Mouse (Mus musculus): ENCODE measurements at regions not wholly inside any gene's neighbourhood (a gene's known extent, or its start where the extent isn't known, plus 50 kb on each side); places are given as distances from the start of the nearest gene placed in this dataset.

DNA sequence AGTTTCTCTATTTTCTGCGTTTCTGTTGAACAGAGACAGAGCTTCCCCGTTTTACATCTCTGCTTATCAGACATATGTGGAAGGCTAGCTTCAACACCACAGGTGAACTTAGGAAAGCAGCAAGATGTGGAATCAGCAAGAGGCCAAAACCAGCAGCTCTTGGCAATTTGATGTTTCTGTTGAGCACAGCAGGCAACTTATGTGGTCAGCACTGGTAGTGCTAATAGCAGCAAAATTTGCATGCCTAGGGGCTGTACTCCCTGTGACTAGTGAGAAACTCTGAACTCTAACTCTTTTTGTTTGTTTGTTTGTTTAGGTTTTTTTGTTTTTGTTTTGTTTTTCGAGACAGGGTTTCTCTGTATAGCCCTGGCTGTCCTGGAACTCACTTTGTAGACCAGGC, 289.5 kb upstream of the Tet2 start:
- DNase-seq (ENCODE audit: low read depth, low spot score) = no peak

GRCm38 (mm10) chr3:133846301-133846700, 301.4 kb upstream of the Tet2 start:
- no peak for DNase-seq (ENCODE audit: low read depth, low spot score)

DNA sequence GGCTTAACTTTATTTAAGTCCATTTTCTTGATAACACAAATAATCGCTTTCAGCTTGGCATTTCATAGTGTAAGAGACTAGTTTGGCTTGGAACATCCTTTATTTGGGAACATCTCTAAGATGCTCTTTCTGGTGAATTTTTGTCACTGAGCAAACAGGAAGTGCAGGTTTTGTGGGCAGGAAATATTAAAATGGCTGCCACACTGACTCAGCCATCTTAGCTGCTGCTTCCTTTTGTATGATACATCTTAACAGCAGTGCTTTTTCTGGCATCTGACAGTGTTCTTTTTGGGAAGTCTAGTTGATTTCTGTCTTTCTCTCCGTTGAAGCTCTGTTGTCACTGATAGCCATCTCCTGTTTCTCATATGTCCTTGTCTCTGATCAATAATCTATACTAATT, 329.4 kb upstream of the Tet2 start:
- no peak for DNase-seq (ENCODE audit: low read depth, low spot score)

GRCm38 (mm10) chr3:133876439-133877072, 331.6 kb upstream of the Tet2 start:
- DNase-seq (ENCODE audit: low read depth, low spot score) = peak; percentile 22

- DNase-seq (ENCODE audit: low read depth, low spot score) = no peak
These were observed 332.4 kb upstream of the Tet2 start for GRCm38 (mm10) chr3:133877310-133877709.

- DNase-seq (ENCODE audit: low read depth, low spot score) = no peak
These were observed 335.7 kb upstream of the Tet2 start for GRCm38 (mm10) chr3:133880626-133881025.

DNA sequence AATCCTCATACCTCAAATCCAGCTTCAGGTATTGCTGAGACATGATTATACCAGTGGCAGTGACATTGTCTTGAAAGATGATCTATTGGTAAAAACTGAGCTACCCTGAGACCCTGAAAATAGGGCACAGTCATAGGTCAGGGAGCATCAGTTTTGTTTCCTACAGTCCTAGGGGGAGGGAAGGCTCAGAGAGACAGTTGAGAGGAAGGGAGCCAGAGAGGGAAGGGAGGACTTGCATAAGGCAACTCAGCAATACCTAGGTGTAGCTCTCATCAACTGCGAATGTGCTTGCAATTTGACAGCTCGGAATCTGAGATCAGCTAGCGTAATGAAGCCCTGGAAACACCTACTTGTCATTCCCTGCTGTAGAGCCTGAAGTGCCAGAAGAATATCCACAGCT, 334.4 kb upstream of the Cxxc4 start:
- DNase-seq (ENCODE audit: low read depth, low spot score) = no peak

DNA sequence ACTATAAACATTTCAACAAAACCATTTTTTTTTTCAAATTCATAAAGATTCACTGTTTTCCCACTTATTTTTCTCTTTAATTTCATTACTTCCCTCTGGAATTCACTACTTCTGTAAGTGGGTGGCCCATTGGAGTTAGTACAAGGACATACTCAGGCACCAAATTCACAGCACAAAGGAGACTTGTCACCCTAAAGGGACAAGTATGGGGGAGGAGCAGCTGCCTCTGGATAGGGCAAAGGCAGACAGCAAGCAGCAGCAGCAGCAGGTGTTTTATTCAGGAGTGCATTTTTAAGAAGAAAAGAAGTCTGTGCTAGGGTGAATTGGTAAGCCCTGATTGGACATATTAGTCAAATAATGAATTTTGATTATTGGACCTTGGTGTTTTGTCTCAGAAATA, 314.1 kb upstream of the Cxxc4 start:
- no peak for DNase-seq (ENCODE audit: low read depth, low spot score)

DNA sequence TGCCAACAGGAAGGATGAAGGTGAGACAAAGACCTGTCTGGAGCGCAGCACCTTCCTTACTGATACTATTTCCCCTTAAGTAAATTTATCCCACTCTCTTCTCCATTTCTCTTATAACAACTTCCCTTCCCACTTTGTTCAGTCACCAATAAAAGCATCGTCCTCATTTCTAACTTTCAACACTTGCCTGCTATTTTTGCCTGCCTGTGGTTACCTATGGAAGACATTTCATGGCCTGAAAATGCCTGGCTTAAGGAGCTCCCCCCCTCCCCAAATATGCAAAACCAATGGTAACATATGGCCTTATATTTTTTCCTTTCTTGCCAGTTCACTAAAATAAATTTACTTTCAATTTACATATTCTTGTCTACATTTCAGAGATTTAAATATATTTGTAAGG, 271.0 kb upstream of the Cxxc4 start:
- no peak for DNase-seq (ENCODE audit: low read depth, low spot score)

DNA sequence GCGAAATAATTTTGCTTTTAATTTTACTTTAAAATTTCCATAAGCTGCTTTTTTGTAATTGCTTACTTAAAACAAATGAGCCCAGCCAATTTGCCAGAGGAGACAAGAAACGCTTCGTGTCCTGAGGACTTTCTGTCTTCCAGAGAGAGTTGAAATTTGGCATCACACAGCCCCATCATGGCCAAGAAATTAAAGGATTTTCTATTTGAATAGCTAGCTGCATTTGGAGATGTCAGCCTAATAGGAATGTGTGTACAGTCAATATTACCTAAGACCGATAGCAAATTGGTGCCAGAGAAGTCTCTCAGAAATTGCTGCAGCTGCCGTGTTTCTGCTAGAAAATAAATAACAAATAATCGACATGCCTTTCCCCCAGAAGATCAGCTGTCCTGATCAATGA, 268.1 kb upstream of the Cxxc4 start:
- DNase-seq (ENCODE audit: low read depth, low spot score) = no peak

GRCm38 (mm10) chr3:133972774-133973173, 263.5 kb upstream of the Cxxc4 start:
- no peak for DNase-seq (ENCODE audit: low read depth, low spot score)

GRCm38 (mm10) chr3:133987681-133988080, 248.6 kb upstream of the Cxxc4 start:
- no peak for DNase-seq (ENCODE audit: low read depth, low spot score)

DNA sequence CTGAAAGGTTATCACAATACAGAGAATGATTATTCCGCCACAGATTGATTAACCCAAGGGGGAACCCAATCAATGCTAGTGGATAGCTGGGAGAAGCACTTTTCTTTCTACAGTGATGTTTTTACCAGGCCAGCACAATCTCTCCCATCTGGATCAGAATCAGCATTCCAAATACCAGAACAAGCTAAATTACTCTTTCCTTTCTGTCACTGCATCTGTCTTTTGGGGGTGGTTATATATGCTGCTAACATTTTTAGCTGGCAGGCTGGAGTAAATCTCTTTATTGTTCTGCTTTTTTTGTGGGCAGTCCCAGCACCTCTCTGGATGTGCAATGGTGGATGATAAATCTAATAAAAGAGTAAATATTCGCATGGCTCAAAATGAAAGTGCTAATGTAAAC, 242.3 kb upstream of the Cxxc4 start:
- no peak for DNase-seq (ENCODE audit: low read depth, low spot score)

DNA sequence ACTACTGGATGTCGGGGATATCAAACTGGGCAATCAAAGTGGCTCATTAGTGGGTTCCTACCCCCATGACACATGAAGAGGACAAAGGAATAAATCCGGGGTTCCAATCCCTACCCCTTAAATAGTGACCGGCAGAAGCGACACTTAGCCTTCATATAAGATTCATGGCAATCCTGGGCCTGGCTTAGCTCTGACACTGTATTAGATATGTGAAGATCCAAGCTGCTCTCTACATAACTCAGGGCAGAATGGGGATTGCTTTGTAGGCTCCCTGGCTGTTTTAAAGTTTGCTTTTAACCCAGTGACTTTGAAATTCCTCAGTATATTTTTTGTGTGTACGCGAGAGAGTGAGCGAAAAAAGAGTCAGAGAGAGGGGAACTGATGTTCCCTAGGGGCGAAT, 236.3 kb upstream of the Cxxc4 start:
- no peak for DNase-seq (ENCODE audit: low read depth, low spot score)

DNA sequence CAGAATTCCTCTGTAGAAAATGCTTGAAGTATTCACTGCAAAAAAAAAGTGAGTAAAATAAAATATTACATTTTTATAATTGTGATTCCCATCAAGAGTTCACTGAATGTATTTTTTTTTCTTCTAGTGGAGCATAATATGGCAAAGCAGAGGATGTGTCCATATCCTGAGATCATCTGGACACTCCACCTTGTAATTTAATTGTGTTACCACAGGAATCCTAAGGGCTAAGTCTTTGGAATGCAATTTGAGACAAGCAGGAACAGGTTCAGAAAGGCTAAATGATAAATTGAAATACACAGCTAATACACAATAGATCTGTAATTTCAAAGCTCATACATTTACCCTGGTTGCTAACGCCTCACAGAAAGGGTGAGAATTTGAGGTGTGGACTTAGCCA, 235.7 kb upstream of the Cxxc4 start:
- DNase-seq (ENCODE audit: low read depth, low spot score) = no peak

- DNase-seq (ENCODE audit: low read depth, low spot score) = no peak
These were observed 221.5 kb upstream of the Cxxc4 start for GRCm38 (mm10) chr3:134014805-134015204.

- no peak for DNase-seq (ENCODE audit: low read depth, low spot score)
These were observed 220.9 kb upstream of the Cxxc4 start for GRCm38 (mm10) chr3:134015412-134015811.

DNA sequence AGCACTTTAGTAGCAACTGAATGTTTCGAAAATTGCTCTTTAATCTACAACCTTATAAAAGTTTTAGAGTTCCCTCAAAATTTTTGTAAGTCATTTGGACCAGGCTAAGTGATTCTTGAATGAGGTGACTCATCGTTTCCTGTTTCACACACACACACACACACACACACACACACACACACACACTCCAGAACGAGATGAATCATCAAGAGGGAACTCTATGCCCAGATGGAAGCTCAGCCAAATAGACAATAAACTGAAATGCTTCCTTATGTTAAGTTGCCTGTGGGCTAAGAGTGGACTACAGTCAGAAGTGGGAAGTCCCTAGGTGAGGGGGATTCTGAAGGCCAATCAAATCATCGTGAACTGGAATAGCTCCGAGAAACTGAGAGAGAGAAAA, 202.4 kb upstream of the Cxxc4 start:
- DNase-seq (ENCODE audit: low read depth, low spot score) = peak; percentile 8

DNA sequence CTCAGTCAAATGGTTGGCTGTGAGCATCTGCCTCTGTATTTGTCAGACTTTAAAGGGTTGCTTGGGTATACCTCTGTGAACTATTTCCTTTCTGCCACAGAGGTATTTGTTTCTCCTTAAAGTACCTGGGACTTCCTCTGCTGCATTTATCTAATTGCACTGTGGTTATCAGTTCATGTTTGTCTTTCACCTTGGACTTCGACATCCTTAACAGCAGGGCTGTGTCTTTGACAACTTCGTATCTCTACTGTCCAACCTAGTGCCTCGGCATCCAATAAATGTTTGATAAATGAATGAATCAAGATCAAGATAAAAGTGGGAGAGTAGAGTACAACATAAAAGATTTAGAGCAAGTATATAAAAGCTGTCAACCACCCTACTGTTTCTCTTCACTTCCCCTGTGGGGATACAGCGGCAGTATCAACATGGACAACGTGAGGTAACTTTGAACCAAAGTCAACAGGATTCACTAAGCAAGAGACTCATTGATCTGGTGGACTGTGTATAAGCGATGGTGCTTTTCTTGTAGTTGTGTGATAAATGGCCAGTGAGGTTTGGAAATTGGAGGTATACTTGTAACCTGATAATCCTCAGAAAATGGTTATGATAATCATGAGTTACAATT, 199.9 kb upstream of the Cxxc4 start:
- DNase-seq (ENCODE audit: low read depth, low spot score) = no peak

- DNase-seq (ENCODE audit: low read depth, low spot score) = no peak
These were observed 185.6 kb upstream of the Cxxc4 start for GRCm38 (mm10) chr3:134050649-134051048.

DNA sequence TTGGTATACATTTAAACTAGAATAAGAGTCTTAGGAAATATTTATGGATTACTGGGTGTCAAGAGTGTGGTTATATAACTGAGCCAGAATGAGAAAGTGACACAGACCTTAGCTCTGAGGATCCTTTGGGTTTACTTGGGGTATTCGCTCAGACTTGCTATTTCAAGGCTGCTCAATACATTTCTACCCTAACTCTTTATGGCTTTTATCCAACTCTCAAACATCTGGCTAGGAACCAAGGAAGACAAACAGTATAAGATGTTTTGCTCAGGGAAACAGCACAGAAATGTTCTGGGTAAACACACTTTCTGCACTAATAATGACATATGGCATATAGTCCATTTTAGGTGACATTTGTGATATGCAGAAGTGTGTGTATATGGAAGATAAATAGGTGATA, 153.8 kb upstream of the Cxxc4 start:
- no peak for DNase-seq (ENCODE audit: low read depth, low spot score)

- no peak for DNase-seq (ENCODE audit: low read depth, low spot score)
These were observed 136.7 kb upstream of the Cxxc4 start for GRCm38 (mm10) chr3:134099471-134100125.

DNA sequence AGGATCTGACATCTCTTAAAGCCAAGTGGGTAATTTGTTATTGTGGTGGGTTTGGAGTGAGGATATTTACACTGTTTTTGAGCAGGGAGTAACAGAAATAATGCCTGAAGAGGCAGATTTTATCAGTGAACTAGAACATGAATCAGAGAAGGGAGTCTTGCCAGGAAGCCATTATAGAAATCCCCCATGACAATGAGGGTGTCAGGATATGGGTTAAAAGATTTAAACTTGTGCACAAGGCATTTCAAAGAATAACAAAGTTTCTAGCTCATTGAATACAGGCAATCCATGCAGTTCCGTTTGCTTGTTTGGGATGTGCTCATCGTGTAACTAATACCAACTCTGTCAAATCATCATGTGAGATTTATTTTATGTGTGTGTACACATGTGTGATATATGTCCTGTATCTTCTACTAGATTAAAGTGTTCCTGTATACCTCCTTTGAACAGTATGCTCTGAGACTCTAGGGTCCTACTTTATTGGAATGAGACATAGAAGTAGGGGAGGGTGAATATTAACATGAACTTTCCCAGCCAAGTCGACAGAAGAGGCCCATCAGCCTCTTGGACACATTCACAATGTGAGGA, 134.0 kb upstream of the Cxxc4 start:
- DNase-seq (ENCODE audit: low read depth, low spot score) = no peak

Data from skeletal muscle tissue, adult 2 months (tissue).